Mouse (Mus musculus): ENCODE results near the gene Tmem234. TPM values are rescaled to one million over a fixed set of nuclear protein-coding genes. Genes with fewer than 3 reads are reported as not detected.

Tmem234 gene
- total RNA-seq, 4 experiments from 2014 or later: 77.3 to 91.3 (median 84.6) TPM

GRCm38 (mm10) chr4:129578466-129578865 is 22.0 kb upstream of the Tmem234 start, which contains the start of gene Fam167b:
Gene Fam167b, minus strand, starts transcription at chr4:129578549.
- no peak for DNase-seq (ENCODE audit: low spot score in 2 of 2)

- no peak for DNase-seq (ENCODE audit: low spot score in 2 of 2)
Observed at GRCm38 (mm10) chr4:129580347-129580746, 20.1 kb upstream of the Tmem234 start.

- DNase-seq (ENCODE audit: low spot score in 2 of 2): no peak
Observed at GRCm38 (mm10) chr4:129582251-129582650, 18.2 kb upstream of the Tmem234 start.

- no peak for DNase-seq (ENCODE audit: low spot score in 2 of 2)
Observed at GRCm38 (mm10) chr4:129584370-129584769, 16.1 kb upstream of the Tmem234 start.

- DNase-seq (ENCODE audit: low spot score in 2 of 2): peak; percentile 73 to 85
Observed at GRCm38 (mm10) chr4:129584884-129585608, 15.4 kb upstream of the Tmem234 start.

- no peak for DNase-seq (ENCODE audit: low spot score in 2 of 2)
Observed at GRCm38 (mm10) chr4:129585773-129586172, 14.7 kb upstream of the Tmem234 start.

- DNase-seq (ENCODE audit: low spot score in 2 of 2): no peak
Observed at GRCm38 (mm10) chr4:129586943-129587342, 13.5 kb upstream of the Tmem234 start.

- no peak for DNase-seq (ENCODE audit: low spot score in 2 of 2)
Observed at GRCm38 (mm10) chr4:129588865-129589264, 11.6 kb upstream of the Tmem234 start.

- peak; percentile 80 to 81 for DNase-seq (ENCODE audit: low spot score in 2 of 2)
Observed at GRCm38 (mm10) chr4:129608426-129609025, 8.1 kb downstream of the Tmem234 start.

GRCm38 (mm10) chr4:129609139-129609631 is 8.7 kb downstream of the Tmem234 start:
- no peak for DNase-seq (ENCODE audit: low spot score in 2 of 2)

GRCm38 (mm10) chr4:129610026-129610425 is 9.6 kb downstream of the Tmem234 start:
- no peak for DNase-seq (ENCODE audit: low spot score in 2 of 2)

- no peak for DNase-seq (ENCODE audit: low spot score in 2 of 2)
Observed at GRCm38 (mm10) chr4:129610472-129610871, 10.0 kb downstream of the Tmem234 start.

GRCm38 (mm10) chr4:129614093-129614492 is 13.6 kb downstream of the Tmem234 start, which contains the start of gene Dcdc2b:
Gene Dcdc2b, minus strand, starts transcription at chr4:129614257.
- no peak for DNase-seq (ENCODE audit: low spot score in 2 of 2)

GRCm38 (mm10) chr4:129615801-129616290 is 15.4 kb downstream of the Tmem234 start:
- no peak for DNase-seq (ENCODE audit: low spot score in 2 of 2)

- no peak for DNase-seq (ENCODE audit: low spot score in 2 of 2)
Observed at GRCm38 (mm10) chr4:129616631-129617030, 16.2 kb downstream of the Tmem234 start.

GRCm38 (mm10) chr4:129617121-129617641 is 16.7 kb downstream of the Tmem234 start:
- DNase-seq (ENCODE audit: low spot score in 2 of 2): peak in 1 of 2 experiments; percentile 16

- no peak for DNase-seq (ENCODE audit: low spot score in 2 of 2)
Observed at GRCm38 (mm10) chr4:129618031-129618430, 17.6 kb downstream of the Tmem234 start.

- peak; percentile 94 to 97 for DNase-seq (ENCODE audit: low spot score in 2 of 2)
Observed at GRCm38 (mm10) chr4:129618786-129619691, 18.6 kb downstream of the Tmem234 start, which contains the start of gene Iqcc. Gene Iqcc, minus strand, starts transcription at chr4:129619099.

- no peak for DNase-seq (ENCODE audit: low spot score in 2 of 2)
Observed at GRCm38 (mm10) chr4:129620419-129621282, 20.2 kb downstream of the Tmem234 start.

- no peak for DNase-seq (ENCODE audit: low spot score in 2 of 2)
Observed at GRCm38 (mm10) chr4:129621283-129621841, 20.9 kb downstream of the Tmem234 start.

Measured in layer of hippocampus, adult 8-10 months (tissue).